Mouse (Mus musculus): ENCODE data around the gene Cnep1r1.

DNA sequence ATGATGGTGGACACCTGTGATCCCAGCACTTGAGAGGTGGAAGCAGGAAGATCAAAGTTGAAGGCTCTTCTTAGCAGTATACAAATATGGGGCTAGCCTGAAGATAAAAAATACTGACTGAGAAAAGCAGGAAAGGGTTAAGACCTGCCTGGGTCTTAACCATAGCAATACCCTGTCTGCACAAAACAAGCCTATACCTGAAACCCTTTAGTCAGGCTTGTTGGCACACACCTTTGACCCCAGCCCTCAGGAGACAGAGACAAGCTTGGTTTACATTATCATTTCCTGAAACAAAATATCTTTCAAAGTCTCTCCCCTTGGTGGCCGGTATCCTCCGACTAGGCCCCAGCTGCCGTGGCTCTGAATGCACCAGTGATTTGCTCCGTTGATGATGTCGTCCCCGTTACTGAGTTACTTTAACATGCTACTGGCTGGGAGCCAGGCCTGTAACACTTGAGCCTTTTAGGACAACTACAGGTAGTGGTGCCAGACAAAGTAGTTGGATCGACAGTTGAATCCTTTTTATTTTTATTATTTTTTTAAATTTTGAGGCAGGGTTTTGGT is 12.3 kb downstream of the Cnep1r1 start:
- TF ChIP-seq POLR2A (IDR thresholded peaks at IDR 0.05; ENCODE audit: extremely low read depth, insufficient read depth, low read length) (no peak), CTCF (IDR thresholded peaks at IDR 0.05; ENCODE audit: extremely low read depth, insufficient read depth, low read length) (no peak)
